Mouse (Mus musculus) adrenal gland, postnatal 0 days (tissue): ENCODE results near the gene Rab32. TPM values are rescaled to one million over a fixed set of nuclear protein-coding genes. Genes with fewer than 3 reads are reported as not detected.

Source experiments
- polyA plus RNA-seq: library from polyadenylated mRNA; unstranded; fragments of >200 nt; fragmentation: Nextera tagmentation; extraction: Ambion mirVana; gene quantifications from 2 replicates; pipeline ENCODE4 v1.2.1, GENCODE M21; 2015

Gene Rab32
- 15.4 and 16.9 TPM in 2 replicates for polyA plus RNA-seq

GRCm38 (mm10) chr10:10557570-10558336, at the start of gene Rab32:
Rab32 (minus strand) TSS chr10:10558265.

Other genes starting within 250 kb of the Rab32 start
- gene Adgb, start 85.9 kb downstream of the Rab32 start, polyA plus RNA-seq = 0.25 and 0.33 TPM in 2 replicates
- gene Gm10944, start 123.1 kb upstream of the Rab32 start, polyA plus RNA-seq = not detected in 2 replicates